Mouse (Mus musculus) large intestine, adult 2 months (tissue): ENCODE data around the gene Zmym3. TPM values are rescaled to one million over a fixed set of nuclear protein-coding genes. Genes with fewer than 3 reads are reported as not detected.

Experiments used
- DNase-seq: peaks from one replicate; pipeline ENCODE4 v3.0.0-alpha.2; 2012; ENCODE audit warnings: low read depth, low spot score
- WGBS: fragments of 180-500 bp; shearing (Covaris S2); methylation state at CpG from one replicate; pipeline ENCODE4 v1.1.7; 2018; 5-methylcytosine and 5-hydroxymethylcytosine counted together
- polyA plus RNA-seq: library from polyadenylated mRNA; depleted of rRNA; stranded (reverse); fragments of >200 nt; gene quantifications from 2 replicates; pipeline ENCODE4 v1.2.3, GENCODE M21; 2012; rRNA removed

The Zmym3 gene
- polyA plus RNA-seq: 10.2 and 17.0 TPM in 2 replicates

GRCm38 (mm10) chrX:101420700-101421095 lies at the start of gene Zmym3:
Zmym3 (minus strand) TSS chrX:101420849.
- WGBS: 39% methylated on average over 4 of the region's 4 CpGs
- DNase-seq: no peak

- 69% methylated on average over 3 of the region's 3 CpGs for WGBS
- no peak for DNase-seq
These were observed 30.9 kb upstream of the Zmym3 start for GRCm38 (mm10) chrX:101451591-101451990.

- no peak for DNase-seq
- WGBS: 35% methylated on average over 1 of the region's 1 CpGs
These were observed 30.5 kb upstream of the Zmym3 start for GRCm38 (mm10) chrX:101451147-101451546.

GRCm38 (mm10) chrX:101448886-101449475 lies 28.3 kb upstream of the Zmym3 start, which contains the start of gene Itgb1bp2:
Itgb1bp2 (plus strand) TSS chrX:101449088.
- DNase-seq: no peak
- WGBS: 68% methylated on average over 4 of the region's 4 CpGs

- DNase-seq: no peak
- WGBS: 30% methylated on average over 14 of the region's 14 CpGs
These were observed 9.3 kb upstream of the Zmym3 start for GRCm38 (mm10) chrX:101429976-101430375.

DNA sequence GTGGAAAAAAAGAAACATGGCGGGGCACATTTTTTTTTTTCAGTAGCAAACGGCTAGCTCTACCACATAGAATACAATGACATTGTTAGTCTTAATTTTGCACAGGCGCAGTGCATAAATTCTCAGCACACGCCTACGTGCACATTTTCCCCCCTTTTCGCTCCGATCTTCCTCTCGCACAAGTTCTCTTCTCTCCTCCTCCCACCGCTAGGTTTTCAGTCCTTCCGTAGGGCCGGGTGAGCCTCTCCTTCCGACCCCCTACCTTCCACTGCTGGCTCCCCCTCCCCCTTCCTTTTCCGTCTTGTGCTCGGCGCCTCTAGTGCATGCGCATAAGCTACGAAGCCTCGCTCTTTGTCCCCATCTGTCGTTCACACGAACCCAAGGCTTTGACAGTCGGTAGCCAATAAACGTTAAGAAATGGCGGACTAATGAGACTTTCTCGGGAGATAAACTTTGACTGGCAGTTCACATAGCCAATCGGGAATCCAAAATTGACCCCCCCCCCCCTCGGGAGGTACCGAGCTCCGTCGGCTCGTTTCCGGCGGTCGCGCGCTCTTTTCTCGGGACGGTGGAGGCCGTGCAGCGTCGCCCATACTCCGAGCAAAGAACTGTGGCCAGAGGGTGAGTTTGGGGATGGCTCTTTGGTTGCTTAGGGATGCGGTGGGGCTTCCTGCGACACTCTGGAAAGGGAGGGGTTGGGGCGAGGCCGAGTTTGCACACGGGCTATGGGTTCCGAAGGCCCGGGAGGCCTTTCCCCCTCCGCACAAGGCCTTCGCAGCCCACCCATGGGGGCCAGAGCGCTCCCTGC lies 8.7 kb upstream of the Zmym3 start, which contains the start of gene Nono:
TSS of gene Nono (plus strand) at position 177 of the 808 bp plus-strand sequence.
- WGBS: 19% methylated on average over 50 of the region's 51 CpGs
- peak; percentile 75 for DNase-seq

DNA sequence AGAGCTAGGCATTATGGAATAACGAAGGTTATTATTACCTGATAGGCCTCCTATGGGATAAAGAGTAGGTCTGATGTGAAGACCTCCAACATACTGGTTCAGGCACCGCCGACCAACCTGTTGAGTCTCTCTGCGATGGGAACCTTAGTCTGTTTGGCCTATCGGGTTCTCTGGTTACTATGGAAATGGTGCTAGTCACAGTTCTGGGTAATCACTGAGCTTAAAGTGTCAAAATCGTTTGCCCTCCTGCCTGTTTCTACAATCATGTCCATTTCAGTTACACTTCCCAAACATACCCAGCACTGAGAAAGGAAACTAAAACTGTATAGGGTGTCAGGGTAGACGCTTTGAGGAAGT lies 8.1 kb upstream of the Zmym3 start:
- WGBS: 32% methylated on average over 7 of the region's 7 CpGs
- no peak for DNase-seq

DNA sequence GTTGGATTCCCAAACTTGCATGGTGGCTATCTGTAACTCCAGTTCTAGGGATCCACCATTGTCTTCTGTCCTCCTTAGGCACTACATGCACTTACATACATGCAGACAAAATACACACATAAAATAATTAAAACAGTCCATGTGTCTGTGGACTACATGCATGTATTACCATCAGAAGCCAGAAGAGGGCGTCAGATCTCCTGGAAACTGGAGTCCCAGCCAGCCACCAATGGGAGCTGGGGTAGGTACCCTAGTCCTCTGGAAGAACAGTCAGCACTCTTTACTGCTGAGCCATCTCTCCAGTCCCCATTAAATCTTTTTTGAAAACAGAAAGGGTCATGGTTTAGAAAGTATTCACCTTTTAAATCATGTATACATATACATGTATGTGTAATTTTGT lies 7.1 kb upstream of the Zmym3 start:
- 6% methylated on average over 1 of the region's 1 CpGs for WGBS
- no peak for DNase-seq

- WGBS: 82% methylated on average over 2 of the region's 2 CpGs
- DNase-seq: no peak
These were observed 2.8 kb upstream of the Zmym3 start for GRCm38 (mm10) chrX:101423462-101423861.

- peak; percentile 39 for DNase-seq
- WGBS: 19% methylated on average over 47 of the region's 54 CpGs
These were observed 637 bp downstream of the Zmym3 start for GRCm38 (mm10) chrX:101419725-101420699.

DNA sequence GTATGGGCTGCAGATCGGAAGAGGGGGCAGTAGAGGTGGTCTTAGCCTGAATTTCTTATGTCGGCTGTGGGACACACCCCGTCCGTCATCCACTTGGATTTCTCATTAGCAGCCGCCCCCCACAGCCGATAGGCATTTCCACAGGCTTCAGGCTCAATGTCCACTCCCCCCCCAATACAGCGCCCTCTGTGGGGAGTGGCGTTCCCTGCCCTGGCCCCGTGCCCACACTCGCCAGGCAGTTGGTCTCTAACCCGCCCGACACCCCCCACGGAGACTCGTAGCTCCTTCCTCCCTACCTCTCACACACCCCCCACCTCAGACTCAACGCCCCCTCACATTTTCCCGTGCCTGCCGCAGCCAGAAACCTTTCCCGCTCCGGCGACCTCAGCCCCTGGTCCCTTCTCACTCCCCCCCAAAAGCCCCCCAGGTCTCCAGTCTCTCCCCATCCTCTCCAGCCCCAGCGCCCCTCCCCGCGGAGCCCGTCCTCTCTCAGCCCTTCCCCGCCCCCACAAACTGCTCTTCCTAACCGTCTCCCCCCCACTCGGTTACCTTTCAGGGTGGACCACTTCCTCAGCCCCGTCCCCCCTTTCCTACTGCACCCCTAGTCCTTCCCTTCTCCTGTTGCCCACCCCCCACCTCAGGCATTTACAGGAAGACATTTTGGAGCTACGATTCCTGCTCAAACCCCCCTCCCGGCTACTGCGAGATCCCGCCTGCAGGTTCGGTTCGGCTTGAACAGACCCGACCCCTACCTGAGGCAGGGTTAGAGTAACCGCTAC lies 1.5 kb downstream of the Zmym3 start:
- 12% methylated on average over 34 of the region's 36 CpGs for WGBS
- DNase-seq: no peak

DNA sequence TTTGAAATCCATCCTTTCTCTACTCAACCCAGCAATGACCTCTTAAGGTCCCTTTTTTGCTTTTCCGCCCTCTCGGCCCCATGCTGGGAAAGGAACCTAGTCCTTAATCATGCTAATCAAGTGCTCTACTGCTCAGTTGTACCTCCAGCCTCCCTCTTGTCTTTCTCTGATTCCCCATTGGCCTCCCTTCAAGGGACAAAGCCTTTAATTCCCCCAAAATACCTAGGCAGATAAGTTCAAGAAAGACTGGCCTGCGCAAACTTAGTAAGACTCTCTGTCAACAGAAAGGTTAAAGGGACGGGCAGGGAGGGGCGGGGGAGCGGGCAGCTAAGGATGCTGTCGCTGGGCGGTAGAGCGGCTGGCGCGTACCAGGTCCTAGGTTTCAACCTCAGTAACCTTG lies 24.2 kb downstream of the Zmym3 start:
- no peak for DNase-seq
- 58% methylated on average over 11 of the region's 11 CpGs for WGBS

DNA sequence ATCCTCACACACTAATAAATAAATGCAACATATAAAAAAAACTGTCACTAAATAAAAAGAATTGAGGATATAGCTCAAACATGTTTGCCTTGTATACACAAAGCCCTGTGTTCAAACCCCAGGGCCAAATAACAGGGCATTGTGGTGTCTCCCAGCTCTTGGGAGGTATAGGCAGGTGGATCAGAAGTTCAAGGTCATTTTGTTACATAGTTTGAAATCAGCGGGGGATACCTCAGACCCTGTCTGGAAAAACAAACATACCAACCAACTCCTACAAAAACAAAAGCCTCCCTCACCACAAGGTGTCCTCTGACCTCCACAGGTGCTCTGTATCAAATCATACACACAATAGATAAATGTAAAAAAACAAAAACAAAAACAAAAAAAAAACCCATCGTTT lies 26.3 kb downstream of the Zmym3 start:
- DNase-seq: no peak
- 55% methylated on average over 2 of the region's 2 CpGs for WGBS

DNA sequence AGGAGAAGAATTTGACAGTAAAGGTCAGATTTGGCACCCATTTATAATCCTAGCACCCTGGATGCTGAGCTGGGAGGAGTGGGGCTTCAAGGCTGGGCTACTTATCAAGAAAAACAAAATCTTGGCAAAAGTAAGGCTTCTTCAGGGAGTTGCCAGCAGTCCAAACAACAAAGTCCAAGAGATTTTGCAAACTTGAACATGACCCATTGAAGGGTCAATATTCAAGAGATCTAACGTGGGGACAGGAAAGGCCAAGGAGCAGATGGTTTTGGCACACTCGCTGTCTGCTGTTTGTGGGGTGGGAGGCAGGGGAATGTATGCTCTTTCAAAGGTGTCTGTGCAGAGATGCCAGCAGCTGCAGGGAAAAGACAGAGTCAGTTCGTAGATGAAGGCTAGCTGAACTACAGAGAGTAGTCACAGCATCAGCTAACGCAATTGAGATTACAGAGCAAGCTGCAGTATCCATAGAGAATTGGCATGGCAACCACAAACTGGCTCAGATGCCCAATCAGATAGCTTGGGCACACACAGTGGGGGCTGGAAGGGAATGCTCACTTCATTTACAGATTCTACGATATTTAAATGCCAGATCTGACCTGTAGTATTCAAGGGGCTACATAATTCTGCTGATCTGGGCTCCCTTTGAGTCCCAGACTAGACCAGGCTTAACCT lies 31.6 kb downstream of the Zmym3 start:
- no peak for DNase-seq

DNA sequence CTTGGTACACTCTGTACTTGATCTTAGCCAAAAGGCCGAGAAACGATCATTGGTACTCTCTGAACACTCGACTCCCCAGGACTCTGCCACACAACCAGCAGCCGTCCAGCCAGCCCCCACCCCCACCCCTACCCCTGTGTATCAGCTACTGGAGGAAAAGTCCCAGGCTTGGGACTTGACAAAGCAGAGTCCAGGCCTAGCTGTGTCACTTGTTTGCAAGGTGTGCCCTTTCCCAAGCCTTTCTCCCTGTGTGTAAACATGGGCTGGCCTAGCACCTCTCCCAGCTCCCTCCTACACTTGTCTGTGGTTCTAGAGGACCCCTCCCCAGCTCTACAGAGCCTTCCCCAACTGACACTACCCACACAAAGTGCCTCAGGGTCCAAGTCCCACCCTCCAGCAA lies 34.4 kb downstream of the Zmym3 start:
- WGBS: 42% methylated on average over 4 of the region's 4 CpGs
- no peak for DNase-seq

More for the DNA sequence above, 31.6 kb downstream of the Zmym3 start:
- 60% methylated on average over 5 of the region's 5 CpGs for WGBS

DNA sequence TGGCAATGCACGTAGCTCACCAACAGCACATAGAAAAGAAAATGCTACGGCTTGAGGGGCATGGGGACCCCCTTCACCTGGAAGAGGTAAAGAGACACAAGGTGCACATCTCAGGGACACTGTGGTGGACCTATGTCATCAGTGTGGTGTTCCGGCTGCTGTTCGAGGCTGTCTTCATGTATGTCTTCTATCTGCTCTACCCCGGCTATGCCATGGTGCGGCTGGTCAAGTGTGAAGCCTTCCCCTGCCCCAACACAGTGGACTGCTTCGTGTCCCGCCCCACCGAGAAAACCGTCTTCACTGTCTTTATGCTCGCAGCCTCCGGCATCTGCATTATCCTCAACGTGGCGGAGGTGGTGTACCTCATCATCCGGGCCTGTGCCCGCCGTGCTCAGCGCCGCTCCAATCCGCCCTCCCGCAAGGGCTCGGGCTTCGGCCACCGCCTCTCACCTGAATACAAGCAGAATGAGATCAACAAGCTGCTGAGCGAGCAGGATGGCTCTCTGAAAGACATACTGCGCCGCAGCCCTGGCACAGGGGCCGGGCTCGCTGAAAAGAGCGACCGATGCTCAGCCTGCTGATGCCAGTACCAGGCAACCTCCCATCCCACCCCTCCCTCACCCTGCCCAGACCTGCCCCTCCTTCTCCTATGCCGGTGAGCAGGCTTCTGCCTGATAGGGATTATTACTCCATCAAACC lies 36.1 kb downstream of the Zmym3 start:
- 57% methylated on average over 32 of the region's 32 CpGs for WGBS
- DNase-seq: no peak

GRCm38 (mm10) chrX:101383455-101383854 lies 37.2 kb downstream of the Zmym3 start:
- no peak for DNase-seq
- whole genome bisulfite sequencing: 49% methylated on average over 18 of the region's 18 CpGs

- no peak for DNase-seq
- WGBS: 31% methylated on average over 1 of the region's 1 CpGs
These were observed 40.9 kb downstream of the Zmym3 start for GRCm38 (mm10) chrX:101379744-101380143.
